In the genomic region with DNA sequence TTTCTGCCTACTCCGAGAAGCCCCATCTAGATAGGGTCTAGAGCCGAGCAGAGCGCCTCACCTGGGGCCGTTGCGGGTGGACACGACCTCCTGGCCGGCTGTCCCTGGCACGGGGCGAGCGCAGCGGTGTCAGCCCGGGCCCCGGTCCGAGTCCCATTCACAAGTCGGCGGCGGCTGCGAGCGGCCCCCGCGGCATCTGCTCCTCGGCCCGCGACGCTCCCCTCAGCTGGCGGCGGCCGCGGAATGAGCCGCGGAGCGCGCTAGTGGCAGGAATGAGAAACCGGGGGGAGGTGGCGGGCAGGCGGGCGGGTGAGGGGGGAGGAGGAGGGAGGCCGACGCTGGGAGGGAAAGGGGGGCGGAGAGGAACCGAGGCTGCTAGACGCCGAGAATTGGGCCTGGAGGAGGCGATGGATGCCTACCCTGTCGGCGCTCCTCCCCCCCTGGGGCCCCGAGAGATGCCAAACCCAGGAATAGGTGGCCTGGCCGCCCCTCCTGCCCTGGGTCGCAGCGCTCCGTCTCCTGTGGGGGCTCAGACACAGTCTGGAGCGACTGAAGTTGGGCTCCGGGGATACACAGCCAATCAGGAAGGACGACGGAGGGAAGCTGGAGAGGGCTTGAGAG, we compare ENCODE assay signal across 7 mouse cellular contexts. TPM values are rescaled to one million over a fixed set of nuclear protein-coding genes. Genes with fewer than 3 reads are reported as not detected.
A peak's percentile ranks its signal among the peaks of the same experiment; 100 is the strongest.
DNase-seq lines count a peak whose midpoint lies in the region; ATAC-seq and TF ChIP-seq lines count a peak whose summit lies in the region.

No protein-coding gene starts in this region.

- ATAC-seq in kidney, embryonic 14.5 days (ENCODE audit: low FRiP score, low TSS enrichment): peak; percentile 87
- peak; percentile 80 for ATAC-seq in limb, embryonic 14.5 days (ENCODE audit: low FRiP score, low read depth)

- no peak overlapping the region for H3ac ChIP-seq in myocyte (ENCODE audit: control insufficient read depth, insufficient read length)

- H3K4me2 ChIP-seq in kidney, embryonic 14.5 days (replicated peaks; ENCODE audit: low read depth, low read length): peak overlapping the region; percentile 73
- H3K4me2 ChIP-seq in limb, embryonic 14.5 days (replicated peaks; ENCODE audit: low read depth, low read length, severe bottlenecking): peak overlapping the region; percentile 81
- no peak overlapping the region for H3K4me2 ChIP-seq in myocyte (ENCODE audit: low read depth)

- peak; percentile 16 for DNase-seq in adrenal gland, adult 8-10 months
- peak; percentile 93 for DNase-seq in embryonic facial prominence, embryonic 10.5 days (ENCODE audit: low spot score)
- DNase-seq in heart, embryonic 10.5 days (ENCODE audit: low spot score): peak; percentile 80
- DNase-seq in limb, embryonic 14.5 days (ENCODE audit: low spot score): peak; percentile 86
- DNase-seq in testis, postnatal 14 days (ENCODE audit: low spot score): peak; percentile 23

- H3K27ac ChIP-seq in embryonic facial prominence, embryonic 10.5 days (replicated peaks): peak overlapping the region; percentile 99
- H3K27ac ChIP-seq in heart, embryonic 10.5 days: peak overlapping the region; percentile 92
- peak overlapping the region; percentile 93 for H3K27ac ChIP-seq in kidney, embryonic 14.5 days (ENCODE audit: low read depth, low read length)
- peak overlapping the region; percentile 99 for H3K27ac ChIP-seq in limb, embryonic 14.5 days (replicated peaks; ENCODE audit: low read depth, low read length)

- peak overlapping the region; percentile 81 for H3K4me3 ChIP-seq in embryonic facial prominence, embryonic 10.5 days
- peak overlapping the region; percentile 76 for H3K4me3 ChIP-seq in heart, embryonic 10.5 days
- peak overlapping the region; percentile 65 for H3K4me3 ChIP-seq in kidney, embryonic 14.5 days (ENCODE audit: low read length)
- H3K4me3 ChIP-seq in limb, embryonic 14.5 days (replicated peaks; ENCODE audit: low read length): peak overlapping the region; percentile 85
- H3K4me3 ChIP-seq in myocyte: peak overlapping the region; percentile 23

- no peaks in the 10 kb centered on the region for H3K9me3 ChIP-seq in embryonic facial prominence, embryonic 10.5 days
- H3K9me3 ChIP-seq in heart, embryonic 10.5 days: no peaks in the 10 kb centered on the region
- H3K9me3 ChIP-seq in kidney, embryonic 14.5 days (ENCODE audit: control insufficient read depth, low read length): no peaks in the 10 kb centered on the region
- no peaks in the 10 kb centered on the region for H3K9me3 ChIP-seq in limb, embryonic 14.5 days (ENCODE audit: control insufficient read depth, low read length)

- TF ChIP-seq POLR2A in limb, embryonic 14.5 days (IDR thresholded peaks at IDR 0.05; ENCODE audit: borderline replicate concordance, extremely low read depth, insufficient read depth, insufficient read length): peak; percentile 75; the same call in 1 of the 2 replicates
- TF ChIP-seq POLR2A in myocyte (IDR thresholded peaks at IDR 0.05; ENCODE audit: insufficient read length, low read depth): peak; percentile 33

- WGBS in embryonic facial prominence, embryonic 10.5 days: under 1% methylated on average over 54 of the region's 55 CpGs
- WGBS in heart, embryonic 10.5 days: under 1% methylated on average over 52 of the region's 55 CpGs
- WGBS in kidney, embryonic 14.5 days: under 1% methylated on average over 43 of the region's 55 CpGs
- WGBS in limb, embryonic 14.5 days: 0% methylated on average over 47 of the region's 55 CpGs

- H3K36me3 ChIP-seq in embryonic facial prominence, embryonic 10.5 days (replicated peaks): no peaks in the 10 kb centered on the region
- H3K36me3 ChIP-seq in heart, embryonic 10.5 days: no peaks in the 10 kb centered on the region
- no peaks in the 10 kb centered on the region for H3K36me3 ChIP-seq in kidney, embryonic 14.5 days (ENCODE audit: control insufficient read depth, insufficient read depth, low read length)
- no peaks in the 10 kb centered on the region for H3K36me3 ChIP-seq in limb, embryonic 14.5 days (ENCODE audit: control insufficient read depth, insufficient read depth, low read length)
- H3K36me3 ChIP-seq in myocyte (ENCODE audit: control insufficient read depth, insufficient read depth): no peaks in the 10 kb centered on the region

- peak overlapping the region; percentile 95 for H3K9ac ChIP-seq in kidney, embryonic 14.5 days (ENCODE audit: low read depth, low read length)
- H3K9ac ChIP-seq in limb, embryonic 14.5 days (ENCODE audit: low read depth, low read length, severe bottlenecking): peak overlapping the region; percentile 99

- H3K79me2 ChIP-seq in myocyte (ENCODE audit: control insufficient read depth, insufficient read depth): no peaks in the 10 kb centered on the region

- H3K27me3 ChIP-seq in embryonic facial prominence, embryonic 10.5 days (replicated peaks; ENCODE audit: low read depth, poor library complexity, severe bottlenecking): peaks cover 29% of the 10 kb centered on the region
- H3K27me3 ChIP-seq in heart, embryonic 10.5 days (ENCODE audit: insufficient read depth, poor library complexity, severe bottlenecking): peaks cover 22% of the 10 kb centered on the region
- peaks cover 9% of the 10 kb centered on the region for H3K27me3 ChIP-seq in kidney, embryonic 14.5 days (ENCODE audit: control insufficient read depth, insufficient read depth, low read length)
- no peaks in the 10 kb centered on the region for H3K27me3 ChIP-seq in limb, embryonic 14.5 days (ENCODE audit: control insufficient read depth, insufficient read depth, low read length)
- no peaks in the 10 kb centered on the region for H3K27me3 ChIP-seq in myocyte (ENCODE audit: control insufficient read depth, insufficient read depth, insufficient read length)

- H3K4me1 ChIP-seq in embryonic facial prominence, embryonic 10.5 days: peaks cover 34% of the 10 kb centered on the region
- H3K4me1 ChIP-seq in heart, embryonic 10.5 days: peaks cover 12% of the 10 kb centered on the region; the same call in 1 of the 2 replicates
- H3K4me1 ChIP-seq in kidney, embryonic 14.5 days (ENCODE audit: control insufficient read depth, insufficient read depth, low read length): peaks cover 5% of the 10 kb centered on the region; the same call in 1 of the 2 replicates
- H3K4me1 ChIP-seq in limb, embryonic 14.5 days (ENCODE audit: control insufficient read depth, insufficient read depth, low read length): 0 out of 2 replicates have a peak, but pooled peaks cover 3% of the 10 kb centered on the region

TF ChIP-seq in myocyte, 11 proteins besides CTCF, POLR2A, EP300 and RAD21:
- TF ChIP-seq MYOD1 (IDR thresholded peaks at IDR 0.05; ENCODE audit: control insufficient read depth in 1 of 3, insufficient read length in 2 of 3, low read depth in 2 of 3): peak in 1 of 3 experiments; percentile 30
- no peak for TF ChIP-seq MAX (IDR thresholded peaks at IDR 0.05; ENCODE audit: low read depth)

RNA-seq across cellular contexts. Expression of gene Cdh11, which starts 0.5 kb away (rescaled TPM):
- total RNA-seq in adrenal gland, adult 8-10 months (2022): 10 to 100 TPM; 14.6 to 16.8 (median 15.8) TPM
- polyA plus RNA-seq in embryonic facial prominence, embryonic 10.5 days (2016; fragmentation: Nextera tagmentation; extraction: Ambion mirVana): 82.9 and 103 TPM in 2 replicates
- polyA plus RNA-seq in heart, embryonic 10.5 days (2016; fragmentation: Nextera tagmentation; extraction: Ambion mirVana): 51.8 and 55.9 TPM in 2 replicates
- polyA plus RNA-seq in kidney, embryonic 14.5 days (2014; fragmentation: Nextera tagmentation; extraction: Ambion mirVana): 79.1 and 176 TPM in 2 replicates
- 178 and 213 TPM in 2 replicates for polyA plus RNA-seq in limb, embryonic 14.5 days (2012; rRNA removed)
- 245 and 282 TPM in 2 replicates for polyA plus RNA-seq in limb, embryonic 14.5 days (2014; fragmentation: Nextera tagmentation; extraction: Ambion mirVana)
- polyA plus RNA-seq in myocyte (2012; fragmentation: generic; extraction: Trizol): 6.1 TPM

Comparison
In these comparisons a context has a peak if more than half of its experiments do, and no peak if none do; other contexts are left out.
1. Peak in every context shown above with its lines: DNase-seq, ATAC-seq, H3K4me3 ChIP-seq and H3K27ac ChIP-seq.
2. DNase-seq: peak in every context shown above with its lines; median percentile 93 in embryonic facial prominence, embryonic 10.5 days; 86 in limb, embryonic 14.5 days; 80 in heart, embryonic 10.5 days; 23 in testis, postnatal 14 days; 16 in adrenal gland, adult 8-10 months.
3. H3K4me3 ChIP-seq: peak in every context shown above with its lines; median percentile 85 in limb, embryonic 14.5 days; 81 in embryonic facial prominence, embryonic 10.5 days; 76 in heart, embryonic 10.5 days; 65 in kidney, embryonic 14.5 days; 23 in myocyte.